Mouse (Mus musculus): ENCODE results near the gene Atic.

GRCm38 (mm10) chr1:71609057-71609775 is 52.3 kb downstream of the Atic start:
- TF ChIP-seq EP300 (IDR thresholded peaks at IDR 0.05) = no peak
- TF ChIP-seq CTCF (IDR thresholded peaks at IDR 0.05) = no peak

All from lung, postnatal 0 days (tissue).